Mouse (Mus musculus) heart, adult 2 months (tissue): ENCODE data around the gene Bzw2. TPM values are rescaled to one million over a fixed set of nuclear protein-coding genes. Genes with fewer than 3 reads are reported as not detected.

Experiments used
- DNase-seq, 2 experiments: peaks; one replicate each; pipeline ENCODE4 v3.0.0; 2021
- H3K27ac ChIP-seq: fragments of 200-600 bp; 2 replicates; pipeline ENCODE4 v1.8.1; 2022
- H3K27me3 ChIP-seq: fragments of 200-500 bp; 2 replicates; pipeline ENCODE4 v1.6.1; 2012; ENCODE audit warnings: mild to moderate bottlenecking, low read length, inconsistent platforms, mixed read lengths; ENCODE audit not compliant: control insufficient read depth, insufficient read depth
- H3K36me3 ChIP-seq: fragments of 200-500 bp; 2 replicates; pipeline ENCODE4 v1.6.1; 2012; ENCODE audit warnings: low read length, inconsistent platforms; ENCODE audit not compliant: control insufficient read depth, insufficient read depth
- H3K4me1 ChIP-seq: fragments of 200-500 bp; 2 replicates; pipeline ENCODE4 v1.6.1; 2011; ENCODE audit warnings: low read length; ENCODE audit not compliant: control insufficient read depth, insufficient read depth
- H3K4me3 ChIP-seq: fragments of 200-600 bp; 2 replicates; pipeline ENCODE4 v1.8.1; 2022
- H3K79me2 ChIP-seq: fragments of 200-500 bp; replicated peaks from 2 replicates; pipeline ENCODE4 v1.6.1; 2012; ENCODE audit warnings: mild to moderate bottlenecking, inconsistent platforms, low read length, moderate library complexity, mixed read lengths; ENCODE audit not compliant: control insufficient read depth, insufficient read depth
- H3K9ac ChIP-seq: fragments of 200-500 bp; 2 replicates; pipeline ENCODE4 v1.6.1; 2012; ENCODE audit warnings: low read depth, mild to moderate bottlenecking, control low read depth, inconsistent platforms, low read length, mixed read lengths
- CTCF ChIP-seq: fragments of 200-600 bp; IDR thresholded peaks from 2 replicates; pipeline ENCODE4 v1.8.1; 2022; ENCODE audit warnings: antibody characterized with exemption, mild to moderate bottlenecking, moderate library complexity
- EP300 ChIP-seq: fragments of 200-500 bp; IDR thresholded peaks from 2 replicates; pipeline ENCODE4 v1.6.1; 2011; ENCODE audit warnings: low read depth, low read length, control low read depth; ENCODE audit not compliant: insufficient read depth
- POLR2A ChIP-seq: fragments of 200-500 bp; IDR thresholded peaks from 2 replicates; pipeline ENCODE4 v1.6.1; 2011; ENCODE audit warnings: mild to moderate bottlenecking, low read depth, low read length, control low read depth; ENCODE audit not compliant: insufficient read depth
- WGBS: fragments of 180-500 bp; shearing (Covaris S2); methylation state at CpG from one replicate; pipeline ENCODE4 v1.1.7; 2018; 5-methylcytosine and 5-hydroxymethylcytosine counted together
- intact Hi-C: fragments of 180-260 bp; cut with DNase I; formaldehyde crosslinking; loops from one replicate; pipeline ENCODE4 v1.15.1; 2025
- polyA plus RNA-seq: library from polyadenylated mRNA; depleted of rRNA; stranded (reverse); fragments of >200 nt; gene quantifications from 2 replicates; pipeline ENCODE4 v1.2.3, GENCODE M21; 2012
- total RNA-seq, 2 experiments: library from RNA; stranded (reverse); gene quantifications; 2 replicates each; pipeline ENCODE4 v1.2.3; 2021

Gene Bzw2
- total and polyA plus RNA-seq, 3 experiments = 67.3 to 199 (median 175) TPM

DNA sequence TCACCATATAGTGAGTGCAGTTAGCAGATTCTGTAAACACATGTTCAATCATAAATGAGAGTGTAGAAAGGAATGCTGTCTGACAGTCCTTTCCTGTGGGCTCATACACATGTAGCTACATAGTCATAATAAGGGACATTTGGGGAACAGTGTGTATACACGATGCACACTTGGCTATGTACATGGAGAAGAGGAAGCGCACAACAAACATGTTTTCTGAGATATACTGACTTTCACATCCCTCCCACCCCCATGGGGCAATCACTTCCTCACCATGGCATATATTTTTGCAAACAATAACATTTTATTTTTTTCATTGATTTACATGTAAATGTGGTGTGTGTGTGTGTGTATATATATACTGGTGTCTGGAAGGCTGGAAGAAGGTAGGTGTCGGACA lies 38.6 kb downstream of the Bzw2 start:
- no peaks in the 10 kb centered on the region for H3K4me1 ChIP-seq

DNA sequence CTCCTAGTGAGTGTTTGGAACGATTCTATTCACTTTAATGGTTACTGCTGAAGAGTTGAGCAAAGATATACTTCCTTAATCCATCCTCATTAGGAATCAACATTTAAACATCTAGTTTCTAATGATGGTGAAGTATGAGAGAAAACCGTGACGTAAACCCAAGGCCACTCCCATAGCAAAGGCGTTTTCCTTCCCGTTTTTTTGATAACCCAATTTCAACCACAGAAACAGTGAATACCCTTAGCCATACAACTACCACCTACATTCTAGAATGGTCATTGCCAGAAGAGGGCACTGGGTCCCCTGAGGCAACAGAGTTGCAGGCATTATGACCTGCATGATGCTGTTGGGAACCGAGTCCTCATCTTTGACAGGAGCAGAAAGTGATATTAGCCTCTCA lies 40.7 kb downstream of the Bzw2 start:
- H3K36me3 ChIP-seq = peaks cover 2% of the 10 kb centered on the region; the same call in 1 of the 2 replicates
- no peaks in the 10 kb centered on the region for H3K4me1 ChIP-seq
- no peak for DNase-seq
- H3K27me3 ChIP-seq = no peaks in the 10 kb centered on the region
- WGBS = 87% methylated on average over 6 of the region's 6 CpGs
- no peak overlapping the region for H3K4me3 ChIP-seq
- no peaks in the 10 kb centered on the region for H3K79me2 ChIP-seq
- H3K9ac ChIP-seq = no peak overlapping the region
- no peak overlapping the region for H3K27ac ChIP-seq
- TF ChIP-seq POLR2A (no peak), CTCF (0 out of 2 replicates have a peak, but pooled peaks have one; percentile 8), EP300 (no peak)
- intact Hi-C loops = loop anchor here (2.0 to 10.0 kb wide), 2 partner anchors 14 to 48 kb away; no protein-coding TSS in a partner anchor

More for the DNA sequence above, 38.6 kb downstream of the Bzw2 start:
- Histone ChIP-seq H3K36me3 (peaks cover 2% of the 10 kb centered on the region; the same call in 1 of the 2 replicates), H3K27ac (no peak overlapping the region), H3K4me3 (no peak overlapping the region), H3K27me3 (no peaks in the 10 kb centered on the region), H3K79me2 (no peaks in the 10 kb centered on the region), H3K9ac (no peak overlapping the region)
- intact Hi-C loops = loop anchor here (10.0 kb wide), 1 partner anchor 46 kb away; no protein-coding TSS in a partner anchor
- no peak for TF ChIP-seq CTCF
- TF ChIP-seq EP300 = no peak
- TF ChIP-seq POLR2A = no peak
- WGBS = 91% methylated on average over 3 of the region's 3 CpGs
- no peak for DNase-seq

DNA sequence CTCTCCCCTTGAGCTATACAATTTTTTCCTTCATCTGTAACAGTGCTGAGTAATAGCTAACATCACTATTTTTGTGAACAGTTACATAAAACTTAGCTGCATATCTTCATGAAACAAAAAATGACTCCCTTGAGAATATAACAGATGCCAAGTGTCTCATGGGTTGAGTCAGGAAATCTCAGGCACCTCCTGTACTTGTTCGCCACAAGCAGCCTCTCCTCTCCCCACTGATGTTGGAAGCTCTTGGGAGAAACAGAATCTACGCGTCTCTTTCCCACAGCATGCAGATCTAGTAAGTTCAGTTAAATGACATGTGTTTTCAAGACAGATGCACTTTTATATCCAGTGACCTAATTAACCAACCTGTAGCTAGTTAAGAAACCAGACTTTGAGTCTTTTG lies 45.8 kb downstream of the Bzw2 start:
- H3K79me2 ChIP-seq = no peaks in the 10 kb centered on the region
- H3K27ac ChIP-seq = no peak overlapping the region
- no peak for TF ChIP-seq POLR2A
- TF ChIP-seq CTCF = no peak
- no peak for TF ChIP-seq EP300
- intact Hi-C loops = loop anchor here (10.0 kb wide), 1 partner anchor 53 kb away; no protein-coding TSS in a partner anchor
- 72% methylated on average over 3 of the region's 3 CpGs for WGBS
- no peak overlapping the region for H3K9ac ChIP-seq
- no peaks in the 10 kb centered on the region for H3K4me1 ChIP-seq
- H3K36me3 ChIP-seq = no peaks in the 10 kb centered on the region; the same call in none of the 2 replicates
- no peaks in the 10 kb centered on the region for H3K27me3 ChIP-seq
- no peak for DNase-seq
- H3K4me3 ChIP-seq = no peak overlapping the region

DNA sequence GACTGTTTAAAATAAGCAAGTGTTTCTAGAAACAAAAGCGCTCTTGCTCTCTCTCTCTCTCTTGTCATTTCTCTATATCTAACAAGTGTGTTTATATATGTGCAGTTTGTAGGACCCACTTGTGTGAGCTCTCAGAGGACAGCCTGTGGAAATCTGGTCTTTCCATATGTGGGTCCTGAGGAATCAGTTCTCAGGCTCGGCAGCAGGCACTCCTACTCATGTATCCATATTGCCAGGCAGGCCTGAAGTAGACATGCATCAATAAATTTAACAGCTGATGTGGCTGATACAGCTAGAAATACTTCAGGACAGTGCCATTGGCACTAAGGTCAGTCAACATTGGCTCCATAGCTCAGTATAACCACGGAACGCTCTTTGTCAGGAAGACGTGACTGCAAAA lies 46.8 kb downstream of the Bzw2 start:
- DNase-seq = no peak
- no peaks in the 10 kb centered on the region for H3K79me2 ChIP-seq
- H3K4me1 ChIP-seq = no peaks in the 10 kb centered on the region
- H3K36me3 ChIP-seq = no peaks in the 10 kb centered on the region; the same call in none of the 2 replicates
- H3K9ac ChIP-seq = no peak overlapping the region
- no peaks in the 10 kb centered on the region for H3K27me3 ChIP-seq
- WGBS = 94% methylated on average over 5 of the region's 5 CpGs
- intact Hi-C loops = loop anchor here (10.0 kb wide), 1 partner anchor 54 kb away; no protein-coding TSS in a partner anchor
- H3K4me3 ChIP-seq = no peak overlapping the region
- no peak for TF ChIP-seq CTCF
- TF ChIP-seq EP300 = no peak
- TF ChIP-seq POLR2A = no peak
- H3K27ac ChIP-seq = no peak overlapping the region

DNA sequence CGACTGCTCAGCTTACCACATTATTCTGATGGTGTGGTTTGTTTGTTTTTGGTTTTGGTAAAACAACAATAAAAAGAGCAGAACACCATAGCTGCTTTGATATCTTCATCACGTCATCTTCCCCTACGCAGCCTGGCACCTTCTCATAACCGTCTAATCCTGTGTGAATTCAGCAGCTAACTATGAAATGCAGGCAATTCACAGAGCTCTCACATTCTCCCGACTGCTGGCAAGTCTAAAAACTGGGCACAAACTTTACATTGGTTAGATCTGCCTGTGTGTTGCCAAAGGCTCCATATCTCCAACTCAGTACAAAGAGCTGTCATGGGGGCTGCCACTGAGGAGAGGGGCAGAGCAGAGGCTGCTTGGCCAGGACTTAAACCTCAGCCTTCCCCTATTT lies 47.4 kb downstream of the Bzw2 start:
- no peak for TF ChIP-seq EP300
- no peak for TF ChIP-seq CTCF
- no peak for TF ChIP-seq POLR2A
- no peaks in the 10 kb centered on the region for H3K4me1 ChIP-seq
- intact Hi-C loops = loop anchor here (10.0 kb wide), 1 partner anchor 54 kb away; no protein-coding TSS in a partner anchor
- no peaks in the 10 kb centered on the region; the same call in none of the 2 replicates for H3K36me3 ChIP-seq
- no peak for DNase-seq
- 86% methylated on average over 5 of the region's 5 CpGs for WGBS
- H3K27me3 ChIP-seq = no peaks in the 10 kb centered on the region
- no peak overlapping the region for H3K9ac ChIP-seq
- no peak overlapping the region for H3K27ac ChIP-seq
- no peaks in the 10 kb centered on the region for H3K79me2 ChIP-seq
- H3K4me3 ChIP-seq = no peak overlapping the region

DNA sequence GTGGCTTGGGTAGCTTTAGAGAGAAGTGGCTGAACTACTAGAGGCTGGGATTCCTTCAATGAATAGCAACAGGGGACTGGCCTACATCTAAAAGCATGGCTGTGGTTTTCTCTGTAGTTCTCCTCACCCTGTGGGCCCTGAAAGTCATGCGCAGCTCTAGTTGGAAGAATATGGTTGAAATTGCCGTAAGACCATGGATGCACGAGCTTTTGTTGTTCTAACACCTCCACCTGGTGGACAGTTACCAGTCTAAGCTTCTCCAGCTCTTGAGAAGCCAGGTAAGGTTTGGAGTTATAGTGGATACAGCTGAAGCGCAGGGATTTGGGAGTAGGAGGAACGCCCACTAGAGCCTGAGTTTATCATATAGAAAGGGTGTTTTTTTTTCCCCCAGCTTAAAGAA lies 49.4 kb downstream of the Bzw2 start:
- Histone ChIP-seq H3K79me2 (no peaks in the 10 kb centered on the region), H3K36me3 (no peaks in the 10 kb centered on the region; the same call in none of the 2 replicates), H3K4me3 (no peak overlapping the region), H3K4me1 (no peaks in the 10 kb centered on the region), H3K27me3 (no peaks in the 10 kb centered on the region), H3K27ac (no peak overlapping the region), H3K9ac (no peak overlapping the region)
- intact Hi-C loops = loop anchor here (1.0 kb wide), 1 partner anchor 212 kb away; no protein-coding TSS in a partner anchor
- 92% methylated on average over 5 of the region's 5 CpGs for WGBS
- DNase-seq = no peak
- TF ChIP-seq CTCF (peak; percentile 54), POLR2A (no peak), EP300 (no peak)
